Mouse (Mus musculus) kidney, postnatal 14 days (tissue): ENCODE measurements around the gene Flna.

ENCODE experiments used
- DNase-seq: peaks from one replicate; pipeline ENCODE4 v3.0.0; 2022; ENCODE audit warnings: mixed read lengths

Flna gene

GRCm38 (mm10) chrX:74249615-74250014, at the start of gene Flna:
Gene Flna, minus strand, starts transcription at chrX:74249820.
- peak; percentile 78 for DNase-seq

- no peak for DNase-seq
Observed at GRCm38 (mm10) chrX:74298348-74298747, 48.7 kb upstream of the Flna start.

GRCm38 (mm10) chrX:74296538-74297448, 47.2 kb upstream of the Flna start, which contains the start of gene Atp6ap1:
Gene Atp6ap1, plus strand, starts transcription at chrX:74297097.
- peak; percentile 95 for DNase-seq

GRCm38 (mm10) chrX:74293431-74293830, 43.8 kb upstream of the Flna start:
- no peak for DNase-seq

- DNase-seq = no peak
Observed at GRCm38 (mm10) chrX:74283092-74283437, 33.4 kb upstream of the Flna start.

GRCm38 (mm10) chrX:74282395-74283091, 32.9 kb upstream of the Flna start:
- DNase-seq = peak; percentile 92

- DNase-seq = peak; percentile 91
Observed at GRCm38 (mm10) chrX:74281732-74282394, 32.2 kb upstream of the Flna start, which contains the start of the genes Taz and Dnase1l1. Gene Taz, plus strand, starts transcription at chrX:74281912. Gene Dnase1l1, minus strand, starts transcription at chrX:74282337.

GRCm38 (mm10) chrX:74281041-74281731, 31.6 kb upstream of the Flna start:
- DNase-seq = no peak

- DNase-seq = no peak
Observed at GRCm38 (mm10) chrX:74277916-74278315, 28.3 kb upstream of the Flna start.

GRCm38 (mm10) chrX:74273422-74274322, 24.1 kb upstream of the Flna start:
- DNase-seq = no peak

- DNase-seq = peak; percentile 36
Observed at GRCm38 (mm10) chrX:74270902-74271551, 21.4 kb upstream of the Flna start.

- peak; percentile 94 for DNase-seq
Observed at GRCm38 (mm10) chrX:74270062-74270901, 20.7 kb upstream of the Flna start, which contains the start of gene Rpl10. Gene Rpl10, plus strand, starts transcription at chrX:74270812.

- DNase-seq = no peak
Observed at GRCm38 (mm10) chrX:74269736-74270061, 20.1 kb upstream of the Flna start.

GRCm38 (mm10) chrX:74257746-74258145, 8.1 kb upstream of the Flna start:
- DNase-seq = no peak

- DNase-seq = no peak
Observed at GRCm38 (mm10) chrX:74254888-74255565, 5.4 kb upstream of the Flna start.

GRCm38 (mm10) chrX:74254153-74254887, 4.7 kb upstream of the Flna start, which contains the start of gene Emd:
Gene Emd, plus strand, starts transcription at chrX:74254687.
- DNase-seq = peak; percentile 93

GRCm38 (mm10) chrX:74248651-74249050, 969 bp downstream of the Flna start:
- peak; percentile 72 for DNase-seq

GRCm38 (mm10) chrX:74246693-74247092, 2.9 kb downstream of the Flna start:
- no peak for DNase-seq
